Mouse (Mus musculus): ENCODE measurements around the gene Clca3a1.

Clca3a1 gene

GRCm38 (mm10) chr3:144719088-144719900, 41.5 kb downstream of the Clca3a1 start:
- DNase-seq = peak; percentile 81 to 83

- DNase-seq = no peak
Observed at GRCm38 (mm10) chr3:144718706-144719087, 42.1 kb downstream of the Clca3a1 start.

- DNase-seq = no peak
Observed at GRCm38 (mm10) chr3:144717835-144718234, 42.9 kb downstream of the Clca3a1 start.

- DNase-seq = no peak
Observed at GRCm38 (mm10) chr3:144717121-144717520, 43.7 kb downstream of the Clca3a1 start.

- DNase-seq = peak; percentile 66 to 70
Observed at GRCm38 (mm10) chr3:144715901-144716300, 44.9 kb downstream of the Clca3a1 start.

- DNase-seq = no peak
Observed at GRCm38 (mm10) chr3:144715033-144715432, 45.7 kb downstream of the Clca3a1 start.

GRCm38 (mm10) chr3:144714606-144715005, 46.2 kb downstream of the Clca3a1 start:
- DNase-seq = no peak

GRCm38 (mm10) chr3:144714126-144714525, 46.7 kb downstream of the Clca3a1 start:
- DNase-seq = no peak

GRCm38 (mm10) chr3:144711607-144712206, 49.1 kb downstream of the Clca3a1 start:
- DNase-seq = no peak

GRCm38 (mm10) chr3:144708612-144709011, 52.2 kb downstream of the Clca3a1 start:
- no peak for DNase-seq

GRCm38 (mm10) chr3:144703959-144704358, 56.8 kb downstream of the Clca3a1 start:
- DNase-seq = peak; percentile 21 to 36

GRCm38 (mm10) chr3:144698790-144699433, 61.9 kb downstream of the Clca3a1 start:
- DNase-seq = no peak

- no peak for DNase-seq
Observed at GRCm38 (mm10) chr3:144697942-144698341, 62.8 kb downstream of the Clca3a1 start.

- DNase-seq = no peak
Observed at GRCm38 (mm10) chr3:144697154-144697553, 63.6 kb downstream of the Clca3a1 start.

- no peak for DNase-seq
Observed at GRCm38 (mm10) chr3:144694941-144695340, 65.8 kb downstream of the Clca3a1 start.

- DNase-seq = no peak
Observed at GRCm38 (mm10) chr3:144694040-144694439, 66.7 kb downstream of the Clca3a1 start.

- peak; percentile 32 to 40 for DNase-seq
Observed at GRCm38 (mm10) chr3:144692052-144692451, 68.7 kb downstream of the Clca3a1 start.

GRCm38 (mm10) chr3:144689236-144689635, 71.5 kb downstream of the Clca3a1 start:
- no peak for DNase-seq

GRCm38 (mm10) chr3:144688284-144688683, 72.5 kb downstream of the Clca3a1 start:
- DNase-seq = no peak

GRCm38 (mm10) chr3:144687618-144688017, 73.2 kb downstream of the Clca3a1 start:
- no peak for DNase-seq

- no peak for DNase-seq
Observed at GRCm38 (mm10) chr3:144686146-144686545, 74.6 kb downstream of the Clca3a1 start.

GRCm38 (mm10) chr3:144683136-144683814, 77.5 kb downstream of the Clca3a1 start:
- DNase-seq = no peak

- no peak for DNase-seq
Observed at GRCm38 (mm10) chr3:144681542-144681941, 79.2 kb downstream of the Clca3a1 start.

Measured in B cell, adult 2 months (primary cell).